Mouse (Mus musculus) embryonic facial prominence, embryonic 14.5 days (tissue): ENCODE measurements around the gene Olfm1. TPM values are rescaled to one million over a fixed set of nuclear protein-coding genes. Genes with fewer than 3 reads are reported as not detected.
A peak's percentile ranks its signal among the peaks of the same experiment; 100 is the strongest.

Experiments
- ATAC-seq: fragments of 200-750 bp; cut with Nextera tagmentation; 2 replicates; pipeline ENCODE4 v1.8.0; 2017; ENCODE audit warnings: low read depth, moderate number of reproducible peaks, moderate TSS enrichment
- DNase-seq: peaks from one replicate; pipeline ENCODE4 v3.0.0-alpha.2; 2015; ENCODE audit warnings: low spot score
- H3K27ac ChIP-seq: fragments of 300-500 bp; sonication (generic); replicated peaks from 2 replicates; pipeline ENCODE4 v1.5.1; 2014; ENCODE audit warnings: low read depth, mild to moderate bottlenecking, low read length, moderate library complexity
- H3K27me3 ChIP-seq: fragments of 300-500 bp; sonication (generic); replicated peaks from 2 replicates; pipeline ENCODE4 v1.6.1; 2014; ENCODE audit warnings: low read length; ENCODE audit not compliant: control insufficient read depth, insufficient read depth
- H3K36me3 ChIP-seq: fragments of 300-500 bp; sonication (generic); 2 replicates; pipeline ENCODE4 v1.6.1; 2014; ENCODE audit warnings: low read length, mixed read lengths; ENCODE audit not compliant: control insufficient read depth, insufficient read depth
- H3K4me1 ChIP-seq: fragments of 300-500 bp; sonication (generic); 2 replicates; pipeline ENCODE4 v1.6.1; 2014; ENCODE audit warnings: antibody characterized with exemption, low read length; ENCODE audit not compliant: control insufficient read depth, insufficient read depth
- H3K4me2 ChIP-seq: fragments of 300-500 bp; sonication (generic); 2 replicates; pipeline ENCODE4 v1.6.1; 2014; ENCODE audit warnings: low read depth, mild to moderate bottlenecking, low read length, moderate library complexity, mixed read lengths
- H3K4me3 ChIP-seq: fragments of 300-500 bp; sonication (generic); 2 replicates; pipeline ENCODE4 v1.5.1; 2014; ENCODE audit warnings: low read depth, mild to moderate bottlenecking, low read length
- H3K9ac ChIP-seq: fragments of 300-500 bp; sonication (generic); 2 replicates; pipeline ENCODE4 v1.6.1; 2014; ENCODE audit warnings: low read depth, mild to moderate bottlenecking, low read length, moderate library complexity, mixed read lengths
- H3K9me3 ChIP-seq: fragments of 300-500 bp; sonication (generic); 2 replicates; pipeline ENCODE4 v1.6.1; 2016; ENCODE audit warnings: low read length; ENCODE audit not compliant: control insufficient read depth
- WGBS: fragments of 180-500 bp; shearing (Covaris S2); extraction: QIAGEN DNeasy Blood & Tissue Kit; methylation state at CpG from one replicate; pipeline ENCODE4 v1.1.7; 2014; 5-methylcytosine and 5-hydroxymethylcytosine counted together
- polyA plus RNA-seq: library from polyadenylated mRNA; unstranded; fragments of >200 nt; fragmentation: Nextera tagmentation; extraction: Ambion mirVana; gene quantifications from 2 replicates; pipeline ENCODE4 v1.2.1, GENCODE M21; 2014

Gene Olfm1
- polyA plus RNA-seq, 1 experiment from 2014 or later, result 46.1 TPM

- no peaks in the 10 kb centered on the region for H3K27me3 ChIP-seq
- no peaks in the 10 kb centered on the region for H3K9me3 ChIP-seq
- H3K9ac ChIP-seq, result no peak overlapping the region
- H3K4me1 ChIP-seq, result peaks cover 6% of the 10 kb centered on the region; the same call in 1 of the 2 replicates
- 74% methylated on average over 11 of the region's 11 CpGs for WGBS
- no peak overlapping the region for H3K27ac ChIP-seq
- no peak overlapping the region for H3K4me2 ChIP-seq
- H3K36me3 ChIP-seq, result no peaks in the 10 kb centered on the region
- no peak for DNase-seq
- H3K4me3 ChIP-seq, result no peak overlapping the region
- ATAC-seq, result no peak
Measured at GRCm38 (mm10) chr2:28272218-28272965, 79.6 kb downstream of the Olfm1 start.

GRCm38 (mm10) chr2:28274006-28274405 is 81.2 kb downstream of the Olfm1 start:
- Histone ChIP-seq H3K9ac (no peak overlapping the region), H3K4me3 (no peak overlapping the region), H3K36me3 (no peaks in the 10 kb centered on the region), H3K27ac (no peak overlapping the region), H3K9me3 (no peaks in the 10 kb centered on the region), H3K4me1 (peaks cover 6% of the 10 kb centered on the region; the same call in 1 of the 2 replicates), H3K27me3 (no peaks in the 10 kb centered on the region), H3K4me2 (no peak overlapping the region)
- ATAC-seq, result no peak
- 77% methylated on average over 5 of the region's 5 CpGs for WGBS
- no peak for DNase-seq

- H3K9me3 ChIP-seq, result no peaks in the 10 kb centered on the region
- DNase-seq, result no peak
- no peak overlapping the region for H3K27ac ChIP-seq
- no peak overlapping the region for H3K4me2 ChIP-seq
- H3K36me3 ChIP-seq, result no peaks in the 10 kb centered on the region
- H3K27me3 ChIP-seq, result no peaks in the 10 kb centered on the region
- peaks cover 5% of the 10 kb centered on the region; the same call in 1 of the 2 replicates for H3K4me1 ChIP-seq
- H3K4me3 ChIP-seq, result no peak overlapping the region
- ATAC-seq, result no peak
- WGBS, result 67% methylated on average over 3 of the region's 3 CpGs
- no peak overlapping the region for H3K9ac ChIP-seq
Measured at GRCm38 (mm10) chr2:28275345-28275744, 82.6 kb downstream of the Olfm1 start.

GRCm38 (mm10) chr2:28278150-28278549 is 85.4 kb downstream of the Olfm1 start:
- WGBS, result 7% methylated on average over 7 of the region's 7 CpGs
- peak; percentile 77 for DNase-seq
- H3K4me2 ChIP-seq, result no peak overlapping the region
- H3K27ac ChIP-seq, result no peak overlapping the region
- no peaks in the 10 kb centered on the region for H3K36me3 ChIP-seq
- H3K9me3 ChIP-seq, result no peaks in the 10 kb centered on the region
- no peaks in the 10 kb centered on the region for H3K27me3 ChIP-seq
- H3K9ac ChIP-seq, result no peak overlapping the region
- peak; percentile 57 for ATAC-seq
- H3K4me3 ChIP-seq, result no peak overlapping the region
- no peaks in the 10 kb centered on the region; the same call in 1 of the 2 replicates for H3K4me1 ChIP-seq

GRCm38 (mm10) chr2:28278853-28279252 is 86.1 kb downstream of the Olfm1 start:
- H3K27me3 ChIP-seq, result no peaks in the 10 kb centered on the region
- H3K4me3 ChIP-seq, result no peak overlapping the region
- DNase-seq (peak; percentile 29), ATAC-seq (no peak)
- H3K9me3 ChIP-seq, result no peaks in the 10 kb centered on the region
- no peak overlapping the region for H3K4me2 ChIP-seq
- no peaks in the 10 kb centered on the region; the same call in 1 of the 2 replicates for H3K4me1 ChIP-seq
- no peak overlapping the region for H3K27ac ChIP-seq
- no peak overlapping the region for H3K9ac ChIP-seq
- WGBS, result 56% methylated on average over 10 of the region's 10 CpGs
- H3K36me3 ChIP-seq, result no peaks in the 10 kb centered on the region

Other genes starting within 250 kb of the Olfm1 start
- 0.67 and 1.0 TPM in 2 replicates for gene Fcnb, start 108.1 kb upstream of the Olfm1 start, polyA plus RNA-seq